Mouse (Mus musculus) adrenal gland, postnatal 25 days (tissue): ENCODE data around the gene Ddx52. TPM values are rescaled to one million over a fixed set of nuclear protein-coding genes. Genes with fewer than 3 reads are reported as not detected.

Experiments used
- total RNA-seq: library from RNA; stranded (reverse); gene quantifications from 2 replicates; pipeline ENCODE4 v1.2.3, GENCODE M21; 2021

Ddx52 gene
- total RNA-seq, 1 experiment from 2014 or later = 21.0 TPM

Other genes starting within 250 kb of the Ddx52 start
- 0.88 TPM in 1 of 2 replicates, not detected in the other for gene Wfdc17, start 238.1 kb upstream of the Ddx52 start, total RNA-seq
- gene Wfdc18, start 233.0 kb upstream of the Ddx52 start, total RNA-seq = not detected in 2 replicates
- not detected in 2 replicates for gene Wfdc21, start 195.1 kb upstream of the Ddx52 start, total RNA-seq
- gene Heatr6, start 188.4 kb upstream of the Ddx52 start, total RNA-seq = 17.0 and 17.1 TPM in 2 replicates
- 0.24 TPM in 1 of 2 replicates, not detected in the other for gene Hnf1b, start 92.0 kb upstream of the Ddx52 start, total RNA-seq
- gene Synrg, start 22.4 kb downstream of the Ddx52 start, total RNA-seq = 48.0 and 48.2 TPM in 2 replicates
- 3.9 and 4.7 TPM in 2 replicates for gene Dusp14, start 127.2 kb downstream of the Ddx52 start, total RNA-seq
- gene Tada2a, start 187.5 kb downstream of the Ddx52 start, total RNA-seq = 17.2 and 25.6 TPM in 2 replicates
- gene Acaca, start 187.6 kb downstream of the Ddx52 start, total RNA-seq = 264 and 316 TPM in 2 replicates
- gene Gm11437, start 225.4 kb downstream of the Ddx52 start, total RNA-seq = not detected in 2 replicates